33 mouse cellular contexts compared by ENCODE assay signal in the genomic region with DNA sequence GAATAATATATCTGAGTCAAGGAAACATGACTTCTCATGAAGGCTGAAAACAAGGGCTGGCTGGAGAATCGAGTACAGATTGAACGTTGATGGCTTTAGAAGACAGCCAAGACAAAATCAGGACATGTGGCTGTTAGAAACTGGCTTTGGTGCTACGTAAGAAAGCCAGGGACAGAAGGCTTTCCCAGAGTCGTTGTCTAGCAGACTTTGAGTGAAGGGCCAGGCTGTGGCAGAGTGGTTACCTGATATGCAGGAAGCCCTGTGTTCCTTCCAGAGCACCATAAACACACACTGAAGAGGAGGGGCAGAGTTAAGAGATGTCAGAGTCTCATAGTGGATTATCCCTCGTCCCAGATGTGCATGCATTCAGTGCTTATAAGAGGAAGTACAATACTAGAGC. TPM values are rescaled to one million over a fixed set of nuclear protein-coding genes. Genes with fewer than 3 reads are reported as not detected.
A peak's percentile ranks its signal among the peaks of the same experiment; 100 is the strongest.
DNase-seq lines count a peak whose midpoint lies in the region; ATAC-seq and TF ChIP-seq lines count a peak whose summit lies in the region.
"Had no signal": no experiment of that assay in that cellular context is flagged by ENCODE, and none has a peak within 500 bp of the region (broad histone marks: within the 10 kb centered on the region; RNA-seq: fewer than 3 reads in every experiment).

No protein-coding gene starts in this region.

- DNase-seq in forebrain, postnatal 0 days: peak; percentile 44
- DNase-seq in forebrain, embryonic 10.5 days (ENCODE audit: extremely low spot score, low spot score): no peak
- DNase-seq in limb, embryonic 10.5 days (ENCODE audit: low spot score): no peak
- peak; percentile 4 for DNase-seq in embryonic facial prominence, embryonic 14.5 days (ENCODE audit: low spot score)
- DNase-seq in lung, postnatal 14 days: no peak
- DNase-seq in lung, postnatal 4 days: no peak
- DNase-seq: adrenal gland, adult 2 months; cerebellum, adult 2 months; cerebellum, postnatal 14 days; gastrocnemius, postnatal 10 days; heart, adult 2 months; heart, postnatal 4 days; kidney, adult 11 months; liver, postnatal 0 days; right cerebral cortex, postnatal 25 days; spleen, adult 18-20 months; thymus, adult 18-20 months; thymus, postnatal 36 days had no signal

- no peaks in the 10 kb centered on the region for H3K9me3 ChIP-seq in forebrain, postnatal 0 days (ENCODE audit: low read length)
- H3K9me3 ChIP-seq in forebrain, embryonic 10.5 days: no peaks in the 10 kb centered on the region
- H3K9me3 ChIP-seq in limb, embryonic 13.5 days: no peaks in the 10 kb centered on the region
- H3K9me3 ChIP-seq in limb, embryonic 10.5 days (replicated peaks): no peaks in the 10 kb centered on the region
- H3K9me3 ChIP-seq in embryonic facial prominence, embryonic 14.5 days (ENCODE audit: control insufficient read depth, low read length): no peaks in the 10 kb centered on the region
- H3K9me3 ChIP-seq: embryonic facial prominence, embryonic 15.5 days; forebrain, embryonic 13.5 days; heart, embryonic 12.5 days; liver, embryonic 12.5 days; midbrain, embryonic 10.5 days; midbrain, embryonic 15.5 days had no signal

- no peak overlapping the region for H3K27ac ChIP-seq in forebrain, postnatal 0 days (ENCODE audit: low read depth, low read length)
- no peak overlapping the region for H3K27ac ChIP-seq in forebrain, embryonic 10.5 days
- no peak overlapping the region for H3K27ac ChIP-seq in limb, embryonic 13.5 days
- no peak overlapping the region for H3K27ac ChIP-seq in limb, embryonic 10.5 days
- no peak overlapping the region for H3K27ac ChIP-seq in embryonic facial prominence, embryonic 14.5 days (replicated peaks; ENCODE audit: low read depth, low read length)
- H3K27ac ChIP-seq: embryonic facial prominence, embryonic 15.5 days; forebrain, embryonic 13.5 days; heart, adult 2 months; hindbrain, embryonic 14.5 days; layer of hippocampus, adult 2 months; left cerebral cortex, adult 2 months; liver, embryonic 12.5 days; midbrain, embryonic 10.5 days; midbrain, embryonic 15.5 days; stomach, postnatal 0 days had no signal

- 63% methylated on average over 5 of the region's 5 CpGs for WGBS in forebrain, postnatal 0 days
- WGBS in forebrain, embryonic 10.5 days: 86% methylated on average over 5 of the region's 5 CpGs
- 53% methylated on average over 5 of the region's 5 CpGs for WGBS in limb, embryonic 13.5 days
- WGBS in limb, embryonic 10.5 days: 66% methylated on average over 5 of the region's 5 CpGs
- WGBS in embryonic facial prominence, embryonic 14.5 days: 37% methylated on average over 5 of the region's 5 CpGs

- H3K9ac ChIP-seq in forebrain, postnatal 0 days: no peak overlapping the region
- H3K9ac ChIP-seq in limb, embryonic 13.5 days: no peak overlapping the region
- H3K9ac ChIP-seq in embryonic facial prominence, embryonic 14.5 days (ENCODE audit: low read depth, low read length): no peak overlapping the region
- H3K9ac ChIP-seq: embryonic facial prominence, embryonic 15.5 days; forebrain, embryonic 13.5 days; heart, embryonic 12.5 days; hindbrain, embryonic 14.5 days; liver, embryonic 12.5 days; liver, postnatal 0 days; midbrain, embryonic 15.5 days had no signal

- no peak overlapping the region for H3K4me2 ChIP-seq in forebrain, postnatal 0 days (ENCODE audit: low read depth)
- H3K4me2 ChIP-seq in limb, embryonic 13.5 days (replicated peaks): no peak overlapping the region
- H3K4me2 ChIP-seq in embryonic facial prominence, embryonic 14.5 days (ENCODE audit: low read depth, low read length): no peak overlapping the region
- H3K4me2 ChIP-seq: embryonic facial prominence, embryonic 15.5 days; forebrain, embryonic 13.5 days; heart, embryonic 12.5 days; hindbrain, embryonic 14.5 days; liver, embryonic 12.5 days; midbrain, embryonic 15.5 days had no signal

- H3K4me3 ChIP-seq in forebrain, postnatal 0 days (ENCODE audit: low read depth, low read length): no peak overlapping the region
- no peak overlapping the region for H3K4me3 ChIP-seq in forebrain, embryonic 10.5 days
- H3K4me3 ChIP-seq in limb, embryonic 13.5 days: no peak overlapping the region
- no peak overlapping the region for H3K4me3 ChIP-seq in limb, embryonic 10.5 days
- no peak overlapping the region for H3K4me3 ChIP-seq in embryonic facial prominence, embryonic 14.5 days (ENCODE audit: low read depth, low read length)
- H3K4me3 ChIP-seq: embryonic facial prominence, embryonic 15.5 days; forebrain, embryonic 13.5 days; heart, adult 2 months; heart, embryonic 12.5 days; layer of hippocampus, adult 2 months; left cerebral cortex, adult 2 months; liver, embryonic 12.5 days; midbrain, embryonic 10.5 days; midbrain, embryonic 15.5 days had no signal

- no peaks in the 10 kb centered on the region for H3K4me1 ChIP-seq in forebrain, postnatal 0 days (ENCODE audit: insufficient read depth)
- no peaks in the 10 kb centered on the region for H3K4me1 ChIP-seq in forebrain, embryonic 10.5 days
- 0 out of 2 replicates have a peak, but pooled peaks cover 2% of the 10 kb centered on the region for H3K4me1 ChIP-seq in limb, embryonic 13.5 days
- H3K4me1 ChIP-seq in limb, embryonic 10.5 days: no peaks in the 10 kb centered on the region
- no peaks in the 10 kb centered on the region for H3K4me1 ChIP-seq in embryonic facial prominence, embryonic 14.5 days (ENCODE audit: control insufficient read depth, insufficient read depth, low read length)
- H3K4me1 ChIP-seq: embryonic facial prominence, embryonic 15.5 days; forebrain, embryonic 13.5 days; liver, embryonic 12.5 days; midbrain, embryonic 10.5 days; midbrain, embryonic 15.5 days had no signal

- peak; percentile 80 for ATAC-seq in forebrain, postnatal 0 days
- 0 out of 2 replicates have a peak, but pooled peaks have one; percentile 28 for ATAC-seq in limb, embryonic 13.5 days (ENCODE audit: low FRiP score, low read depth)
- ATAC-seq in embryonic facial prominence, embryonic 14.5 days (ENCODE audit: low read depth): no peak
- ATAC-seq: activated CD4-positive, CD25-positive, alpha-beta regulatory T cell, adult 4 months; CD4-positive, CD25-positive, alpha-beta regulatory T cell, adult 4 months; forebrain, embryonic 13.5 days; inflammation-experienced regulatory T-cells, adult 6 months; liver, embryonic 12.5 days; liver, postnatal 0 days; lung, postnatal 0 days; midbrain, embryonic 15.5 days had no signal

- H3K36me3 ChIP-seq in forebrain, postnatal 0 days (ENCODE audit: insufficient read depth): peaks cover 19% of the 10 kb centered on the region
- peaks cover 57% of the 10 kb centered on the region for H3K36me3 ChIP-seq in forebrain, embryonic 10.5 days (replicated peaks)
- peaks cover 35% of the 10 kb centered on the region for H3K36me3 ChIP-seq in limb, embryonic 13.5 days
- peaks cover 57% of the 10 kb centered on the region for H3K36me3 ChIP-seq in limb, embryonic 10.5 days
- peaks cover 37% of the 10 kb centered on the region for H3K36me3 ChIP-seq in embryonic facial prominence, embryonic 14.5 days (ENCODE audit: control insufficient read depth, insufficient read depth, low read length)

- no peak for TF ChIP-seq CTCF in forebrain, postnatal 0 days (IDR thresholded peaks at IDR 0.05; ENCODE audit: low read depth)

- no peaks in the 10 kb centered on the region for H3K27me3 ChIP-seq in forebrain, postnatal 0 days (ENCODE audit: insufficient read depth, low read length)
- H3K27me3 ChIP-seq in forebrain, embryonic 10.5 days (ENCODE audit: poor library complexity, severe bottlenecking): no peaks in the 10 kb centered on the region
- H3K27me3 ChIP-seq in limb, embryonic 13.5 days: no peaks in the 10 kb centered on the region
- H3K27me3 ChIP-seq in limb, embryonic 10.5 days (ENCODE audit: low read depth, poor library complexity, severe bottlenecking): no peaks in the 10 kb centered on the region
- no peaks in the 10 kb centered on the region for H3K27me3 ChIP-seq in embryonic facial prominence, embryonic 14.5 days (replicated peaks; ENCODE audit: control insufficient read depth, insufficient read depth, low read length)
- H3K27me3 ChIP-seq: embryonic facial prominence, embryonic 15.5 days; forebrain, embryonic 13.5 days; heart, embryonic 12.5 days; liver, embryonic 12.5 days; midbrain, embryonic 15.5 days had no signal

RNA-seq across cellular contexts. Expression of a gene that starts 49.1 kb away (rescaled TPM):
- total RNA-seq in forebrain, postnatal 0 days (2014; rRNA removed): 103 and 121 TPM in 2 replicates
- 60.8 and 86.0 TPM in 2 replicates for polyA plus RNA-seq in forebrain, postnatal 0 days (2015; fragmentation: Nextera tagmentation; extraction: Ambion mirVana)
- polyA plus RNA-seq in forebrain, embryonic 10.5 days (2016; fragmentation: Nextera tagmentation; extraction: Ambion mirVana): 85.0 and 86.5 TPM in 2 replicates
- 104 and 113 TPM in 2 replicates for polyA plus RNA-seq in limb, embryonic 13.5 days (2015; fragmentation: Nextera tagmentation; extraction: Ambion mirVana)
- polyA plus RNA-seq in limb, embryonic 10.5 days (2016; fragmentation: Nextera tagmentation; extraction: Ambion mirVana): 84.3 and 88.7 TPM in 2 replicates
- 87.8 and 90.6 TPM in 2 replicates for polyA plus RNA-seq in embryonic facial prominence, embryonic 14.5 days (2014; fragmentation: Nextera tagmentation; extraction: Ambion mirVana)

Comparison
In these comparisons a context has a peak if more than half of its experiments do, and no peak if none do; other contexts are left out.
1. DNase-seq: peak in forebrain, postnatal 0 days (single experiment) and embryonic facial prominence, embryonic 14.5 days (single experiment); none in forebrain, embryonic 10.5 days (single experiment), limb, embryonic 10.5 days (single experiment), lung, postnatal 14 days (single experiment) and lung, postnatal 4 days (0 of 2).